Mouse (Mus musculus) embryonic fibroblast, embryonic 13.5 days (primary cell): ENCODE data around the gene App.

Experiments
- CTCF ChIP-seq: IDR thresholded peaks from 2 replicates; pipeline ENCODE4 v1.5.1; 2011; ENCODE audit warnings: mild to moderate bottlenecking, control low read depth, low read length, moderate library complexity, borderline replicate concordance; ENCODE audit not compliant: insufficient read depth
- POLR2A ChIP-seq: IDR thresholded peaks from 2 replicates; pipeline ENCODE4 v1.6.1; 2011; ENCODE audit warnings: low read depth, mild to moderate bottlenecking, control low read depth, low read length, moderate library complexity

- TF ChIP-seq POLR2A: no peak
- no peak for TF ChIP-seq CTCF
Measured at GRCm38 (mm10) chr16:85157156-85157555, 16.4 kb downstream of the App start.
